Mouse (Mus musculus): Measurements from ENCODE around the gene Snrk. TPM values are rescaled to one million over a fixed set of nuclear protein-coding genes. Genes with fewer than 3 reads are reported as not detected.

Gene Snrk
- polyA plus RNA-seq, 1 experiment from 2014 or later, result 57.3 TPM

GRCm38 (mm10) chr9:122185953-122186352 is 68.9 kb downstream of the Snrk start:
- 79% methylated on average over 6 of the region's 6 CpGs for WGBS
- no peak overlapping the region for H3K4me3 ChIP-seq (replicated peaks)
- H3K9ac ChIP-seq (replicated peaks), result no peak overlapping the region
- no peaks in the 10 kb centered on the region for H3K36me3 ChIP-seq
- no peaks in the 10 kb centered on the region for H3K4me1 ChIP-seq (replicated peaks)
- H3K4me2 ChIP-seq, result no peak overlapping the region
- no peaks in the 10 kb centered on the region for H3K9me3 ChIP-seq
- H3K27me3 ChIP-seq, result no peaks in the 10 kb centered on the region
- no peak for ATAC-seq (ENCODE audit: insufficient number of reproducible peaks, insufficient read depth, low FRiP score, low TSS enrichment, low read depth)
- H3K27ac ChIP-seq, result no peak overlapping the region

GRCm38 (mm10) chr9:122186643-122187226 is 69.7 kb downstream of the Snrk start:
- no peak for ATAC-seq (ENCODE audit: insufficient number of reproducible peaks, insufficient read depth, low FRiP score, low TSS enrichment, low read depth)
- H3K4me3 ChIP-seq (replicated peaks), result no peak overlapping the region
- H3K4me2 ChIP-seq, result no peak overlapping the region
- no peaks in the 10 kb centered on the region for H3K36me3 ChIP-seq
- no peaks in the 10 kb centered on the region for H3K27me3 ChIP-seq
- no peaks in the 10 kb centered on the region for H3K9me3 ChIP-seq
- H3K27ac ChIP-seq, result no peak overlapping the region
- H3K4me1 ChIP-seq (replicated peaks), result no peaks in the 10 kb centered on the region
- 75% methylated on average over 1 of the region's 1 CpGs for WGBS
- H3K9ac ChIP-seq (replicated peaks), result no peak overlapping the region

GRCm38 (mm10) chr9:122187451-122187921 is 70.4 kb downstream of the Snrk start:
- Histone ChIP-seq H3K27ac (no peak overlapping the region), H3K9ac (replicated peaks) (no peak overlapping the region), H3K9me3 (no peaks in the 10 kb centered on the region), H3K4me1 (replicated peaks) (0 out of 2 replicates have a peak, but pooled peaks cover under 1% of the 10 kb centered on the region), H3K4me2 (no peak overlapping the region), H3K36me3 (no peaks in the 10 kb centered on the region), H3K27me3 (no peaks in the 10 kb centered on the region), H3K4me3 (replicated peaks) (no peak overlapping the region)
- no peak for ATAC-seq (ENCODE audit: insufficient number of reproducible peaks, insufficient read depth, low FRiP score, low TSS enrichment, low read depth)
- WGBS, result 83% methylated on average over 7 of the region's 7 CpGs

GRCm38 (mm10) chr9:122188724-122189123 is 71.7 kb downstream of the Snrk start:
- Histone ChIP-seq H3K27ac (no peak overlapping the region), H3K27me3 (no peaks in the 10 kb centered on the region), H3K9me3 (no peaks in the 10 kb centered on the region), H3K4me2 (no peak overlapping the region), H3K9ac (replicated peaks) (no peak overlapping the region), H3K4me1 (replicated peaks) (peaks cover 8% of the 10 kb centered on the region), H3K36me3 (no peaks in the 10 kb centered on the region), H3K4me3 (replicated peaks) (no peak overlapping the region)
- no peak for ATAC-seq (ENCODE audit: insufficient number of reproducible peaks, insufficient read depth, low FRiP score, low TSS enrichment, low read depth)
- 83% methylated on average over 1 of the region's 1 CpGs for WGBS

GRCm38 (mm10) chr9:122193361-122193760 is 76.3 kb downstream of the Snrk start:
- Histone ChIP-seq H3K9ac (replicated peaks) (no peak overlapping the region), H3K27me3 (no peaks in the 10 kb centered on the region), H3K27ac (no peak overlapping the region), H3K4me3 (replicated peaks) (no peak overlapping the region), H3K4me1 (replicated peaks) (peaks cover 31% of the 10 kb centered on the region), H3K4me2 (no peak overlapping the region), H3K36me3 (no peaks in the 10 kb centered on the region; the same call in 1 of the 2 replicates), H3K9me3 (no peaks in the 10 kb centered on the region)
- no peak for ATAC-seq (ENCODE audit: insufficient number of reproducible peaks, insufficient read depth, low FRiP score, low TSS enrichment, low read depth)
- WGBS, result 83% methylated on average over 5 of the region's 5 CpGs

GRCm38 (mm10) chr9:122193823-122194222 is 76.8 kb downstream of the Snrk start:
- H3K36me3 ChIP-seq, result no peaks in the 10 kb centered on the region; the same call in 1 of the 2 replicates
- no peaks in the 10 kb centered on the region for H3K27me3 ChIP-seq
- ATAC-seq (ENCODE audit: insufficient number of reproducible peaks, insufficient read depth, low FRiP score, low TSS enrichment, low read depth), result no peak
- H3K9ac ChIP-seq (replicated peaks), result no peak overlapping the region
- no peak overlapping the region for H3K4me3 ChIP-seq (replicated peaks)
- no peaks in the 10 kb centered on the region for H3K9me3 ChIP-seq
- 78% methylated on average over 5 of the region's 5 CpGs for WGBS
- H3K4me2 ChIP-seq, result no peak overlapping the region
- peaks cover 31% of the 10 kb centered on the region for H3K4me1 ChIP-seq (replicated peaks)
- no peak overlapping the region for H3K27ac ChIP-seq

GRCm38 (mm10) chr9:122195042-122195682 is 78.1 kb downstream of the Snrk start:
- Histone ChIP-seq H3K9ac (replicated peaks) (no peak overlapping the region), H3K27ac (no peak overlapping the region), H3K4me2 (no peak overlapping the region), H3K9me3 (no peaks in the 10 kb centered on the region), H3K4me1 (replicated peaks) (peaks cover 35% of the 10 kb centered on the region), H3K36me3 (no peaks in the 10 kb centered on the region; the same call in 1 of the 2 replicates), H3K27me3 (no peaks in the 10 kb centered on the region), H3K4me3 (replicated peaks) (no peak overlapping the region)
- 83% methylated on average over 5 of the region's 5 CpGs for WGBS
- ATAC-seq (ENCODE audit: insufficient number of reproducible peaks, insufficient read depth, low FRiP score, low TSS enrichment, low read depth), result no peak

- H3K36me3 ChIP-seq, result no peaks in the 10 kb centered on the region; the same call in 1 of the 2 replicates
- 69% methylated on average over 5 of the region's 5 CpGs for WGBS
- H3K27me3 ChIP-seq, result no peaks in the 10 kb centered on the region
- no peak overlapping the region for H3K4me2 ChIP-seq
- H3K9ac ChIP-seq (replicated peaks), result no peak overlapping the region
- 0 out of 2 replicates have a peak overlapping the region, but pooled peaks have one; percentile 12 for H3K27ac ChIP-seq
- no peaks in the 10 kb centered on the region for H3K9me3 ChIP-seq
- peaks cover 35% of the 10 kb centered on the region for H3K4me1 ChIP-seq (replicated peaks)
- no peak for ATAC-seq (ENCODE audit: insufficient number of reproducible peaks, insufficient read depth, low FRiP score, low TSS enrichment, low read depth)
- H3K4me3 ChIP-seq (replicated peaks), result no peak overlapping the region
Measured at GRCm38 (mm10) chr9:122197021-122197420, 80.0 kb downstream of the Snrk start.

- WGBS, result 75% methylated on average over 3 of the region's 3 CpGs
- Histone ChIP-seq H3K4me3 (replicated peaks) (no peak overlapping the region), H3K27me3 (no peaks in the 10 kb centered on the region), H3K9ac (replicated peaks) (no peak overlapping the region), H3K4me1 (replicated peaks) (peaks cover 28% of the 10 kb centered on the region), H3K27ac (no peak overlapping the region), H3K36me3 (no peaks in the 10 kb centered on the region; the same call in 1 of the 2 replicates), H3K4me2 (no peak overlapping the region), H3K9me3 (no peaks in the 10 kb centered on the region)
- ATAC-seq (ENCODE audit: insufficient number of reproducible peaks, insufficient read depth, low FRiP score, low TSS enrichment, low read depth), result no peak
Measured at GRCm38 (mm10) chr9:122198621-122199020, 81.6 kb downstream of the Snrk start.

- Histone ChIP-seq H3K27ac (no peak overlapping the region), H3K9ac (replicated peaks) (no peak overlapping the region), H3K4me2 (no peak overlapping the region), H3K4me1 (replicated peaks) (peaks cover 22% of the 10 kb centered on the region), H3K36me3 (no peaks in the 10 kb centered on the region; the same call in 1 of the 2 replicates), H3K27me3 (no peaks in the 10 kb centered on the region), H3K4me3 (replicated peaks) (no peak overlapping the region), H3K9me3 (no peaks in the 10 kb centered on the region)
- no peak for ATAC-seq (ENCODE audit: insufficient number of reproducible peaks, insufficient read depth, low FRiP score, low TSS enrichment, low read depth)
- WGBS, result 21% methylated on average over 6 of the region's 6 CpGs
Measured at GRCm38 (mm10) chr9:122199253-122199652, 82.2 kb downstream of the Snrk start.

- 63% methylated on average over 7 of the region's 7 CpGs for WGBS
Measured at GRCm38 (mm10) chr9:122204508-122204907, 87.4 kb downstream of the Snrk start.

More at GRCm38 (mm10) chr9:122204508-122204907, 87.4 kb downstream of the Snrk start:
- Histone ChIP-seq H3K4me1 (replicated peaks) (0 out of 2 replicates have a peak, but pooled peaks cover 1% of the 10 kb centered on the region), H3K27me3 (no peaks in the 10 kb centered on the region), H3K4me3 (replicated peaks) (no peak overlapping the region), H3K36me3 (no peaks in the 10 kb centered on the region), H3K27ac (no peak overlapping the region), H3K9ac (replicated peaks) (no peak overlapping the region), H3K9me3 (no peaks in the 10 kb centered on the region), H3K4me2 (no peak overlapping the region)
- ATAC-seq (ENCODE audit: insufficient number of reproducible peaks, insufficient read depth, low FRiP score, low TSS enrichment, low read depth), result no peak

All from limb, embryonic 12.5 days (tissue).